Mouse (Mus musculus): Measurements from ENCODE around the gene 4933428G20Rik. TPM values are rescaled to one million over a fixed set of nuclear protein-coding genes. Genes with fewer than 3 reads are reported as not detected.

The 4933428G20Rik gene
- polyA plus RNA-seq, 1 experiment from 2014 or later = 0.92 TPM

- no peak overlapping the region for H3K9ac ChIP-seq (ENCODE audit: low read length)
- H3K9me3 ChIP-seq (replicated peaks; ENCODE audit: control insufficient read depth, low read length) = no peaks in the 10 kb centered on the region
- ATAC-seq (replicated peaks; ENCODE audit: extremely low read depth, insufficient read depth, low FRiP score) = no peak
- H3K27ac ChIP-seq (ENCODE audit: low read length) = no peak overlapping the region
- H3K36me3 ChIP-seq (ENCODE audit: control insufficient read depth, insufficient read depth) = peaks cover 68% of the 10 kb centered on the region
- H3K4me3 ChIP-seq (ENCODE audit: low read length) = no peak overlapping the region
- H3K27me3 ChIP-seq (ENCODE audit: control insufficient read depth, insufficient read depth, low read length) = no peaks in the 10 kb centered on the region
- WGBS = 77% methylated on average over 10 of the region's 10 CpGs
- H3K4me1 ChIP-seq (ENCODE audit: control insufficient read depth, insufficient read depth, low read length) = no peaks in the 10 kb centered on the region
- H3K4me2 ChIP-seq (ENCODE audit: low read depth, low read length) = no peak overlapping the region
Observed at GRCm38 (mm10) chr11:97466444-97467160, 33.5 kb downstream of the 4933428G20Rik start.

- ATAC-seq (replicated peaks; ENCODE audit: extremely low read depth, insufficient read depth, low FRiP score) = no peak
- Histone ChIP-seq H3K27me3 (ENCODE audit: control insufficient read depth, insufficient read depth, low read length) (no peaks in the 10 kb centered on the region), H3K4me1 (ENCODE audit: control insufficient read depth, insufficient read depth, low read length) (no peaks in the 10 kb centered on the region), H3K9ac (ENCODE audit: low read length) (no peak overlapping the region), H3K27ac (ENCODE audit: low read length) (no peak overlapping the region), H3K4me3 (ENCODE audit: low read length) (no peak overlapping the region), H3K9me3 (replicated peaks; ENCODE audit: control insufficient read depth, low read length) (no peaks in the 10 kb centered on the region), H3K36me3 (ENCODE audit: control insufficient read depth, insufficient read depth) (peaks cover 67% of the 10 kb centered on the region), H3K4me2 (ENCODE audit: low read depth, low read length) (no peak overlapping the region)
- 88% methylated on average over 12 of the region's 12 CpGs for WGBS
Observed at GRCm38 (mm10) chr11:97465957-97466356, 34.2 kb downstream of the 4933428G20Rik start.

GRCm38 (mm10) chr11:97463991-97464390 lies 36.1 kb downstream of the 4933428G20Rik start:
- Histone ChIP-seq H3K36me3 (ENCODE audit: control insufficient read depth, insufficient read depth) (peaks cover 66% of the 10 kb centered on the region), H3K27me3 (ENCODE audit: control insufficient read depth, insufficient read depth, low read length) (no peaks in the 10 kb centered on the region), H3K4me1 (ENCODE audit: control insufficient read depth, insufficient read depth, low read length) (no peaks in the 10 kb centered on the region), H3K9ac (ENCODE audit: low read length) (no peak overlapping the region), H3K4me2 (ENCODE audit: low read depth, low read length) (no peak overlapping the region), H3K27ac (ENCODE audit: low read length) (no peak overlapping the region), H3K4me3 (ENCODE audit: low read length) (no peak overlapping the region), H3K9me3 (replicated peaks; ENCODE audit: control insufficient read depth, low read length) (no peaks in the 10 kb centered on the region)
- WGBS = 90% methylated on average over 4 of the region's 4 CpGs
- ATAC-seq (replicated peaks; ENCODE audit: extremely low read depth, insufficient read depth, low FRiP score) = no peak

GRCm38 (mm10) chr11:97463166-97463565 lies 37.0 kb downstream of the 4933428G20Rik start:
- H3K9me3 ChIP-seq (replicated peaks; ENCODE audit: control insufficient read depth, low read length) = no peaks in the 10 kb centered on the region
- no peak overlapping the region for H3K4me2 ChIP-seq (ENCODE audit: low read depth, low read length)
- WGBS = 70% methylated on average over 32 of the region's 33 CpGs
- no peak overlapping the region for H3K27ac ChIP-seq (ENCODE audit: low read length)
- no peak for ATAC-seq (replicated peaks; ENCODE audit: extremely low read depth, insufficient read depth, low FRiP score)
- no peaks in the 10 kb centered on the region for H3K4me1 ChIP-seq (ENCODE audit: control insufficient read depth, insufficient read depth, low read length)
- H3K9ac ChIP-seq (ENCODE audit: low read length) = no peak overlapping the region
- no peaks in the 10 kb centered on the region for H3K27me3 ChIP-seq (ENCODE audit: control insufficient read depth, insufficient read depth, low read length)
- no peak overlapping the region for H3K4me3 ChIP-seq (ENCODE audit: low read length)
- H3K36me3 ChIP-seq (ENCODE audit: control insufficient read depth, insufficient read depth) = peaks cover 67% of the 10 kb centered on the region

- no peak for ATAC-seq (replicated peaks; ENCODE audit: extremely low read depth, insufficient read depth, low FRiP score)
- Histone ChIP-seq H3K4me1 (ENCODE audit: control insufficient read depth, insufficient read depth, low read length) (no peaks in the 10 kb centered on the region), H3K27ac (ENCODE audit: low read length) (no peak overlapping the region), H3K36me3 (ENCODE audit: control insufficient read depth, insufficient read depth) (peaks cover 67% of the 10 kb centered on the region), H3K4me3 (ENCODE audit: low read length) (no peak overlapping the region), H3K9me3 (replicated peaks; ENCODE audit: control insufficient read depth, low read length) (no peaks in the 10 kb centered on the region), H3K27me3 (ENCODE audit: control insufficient read depth, insufficient read depth, low read length) (no peaks in the 10 kb centered on the region), H3K4me2 (ENCODE audit: low read depth, low read length) (no peak overlapping the region), H3K9ac (ENCODE audit: low read length) (no peak overlapping the region)
- WGBS = 89% methylated on average over 6 of the region's 6 CpGs
Observed at GRCm38 (mm10) chr11:97462538-97462937, 37.6 kb downstream of the 4933428G20Rik start.

GRCm38 (mm10) chr11:97461307-97461820 lies 38.8 kb downstream of the 4933428G20Rik start:
- Histone ChIP-seq H3K9ac (ENCODE audit: low read length) (no peak overlapping the region), H3K27me3 (ENCODE audit: control insufficient read depth, insufficient read depth, low read length) (no peaks in the 10 kb centered on the region), H3K4me3 (ENCODE audit: low read length) (no peak overlapping the region), H3K4me2 (ENCODE audit: low read depth, low read length) (no peak overlapping the region), H3K27ac (ENCODE audit: low read length) (no peak overlapping the region), H3K9me3 (replicated peaks; ENCODE audit: control insufficient read depth, low read length) (no peaks in the 10 kb centered on the region), H3K4me1 (ENCODE audit: control insufficient read depth, insufficient read depth, low read length) (no peaks in the 10 kb centered on the region), H3K36me3 (ENCODE audit: control insufficient read depth, insufficient read depth) (peaks cover 66% of the 10 kb centered on the region)
- 93% methylated on average over 3 of the region's 3 CpGs for WGBS
- no peak for ATAC-seq (replicated peaks; ENCODE audit: extremely low read depth, insufficient read depth, low FRiP score)

- 75% methylated on average over 4 of the region's 4 CpGs for WGBS
Observed at GRCm38 (mm10) chr11:97457120-97457519, 43.0 kb downstream of the 4933428G20Rik start.

GRCm38 (mm10) chr11:97451625-97452024 lies 48.5 kb downstream of the 4933428G20Rik start:
- peaks cover 67% of the 10 kb centered on the region for H3K36me3 ChIP-seq (ENCODE audit: control insufficient read depth, insufficient read depth)
- H3K9ac ChIP-seq (ENCODE audit: low read length) = no peak overlapping the region
- H3K4me3 ChIP-seq (ENCODE audit: low read length) = no peak overlapping the region
- H3K27me3 ChIP-seq (ENCODE audit: control insufficient read depth, insufficient read depth, low read length) = no peaks in the 10 kb centered on the region
- H3K27ac ChIP-seq (ENCODE audit: low read length) = no peak overlapping the region
- ATAC-seq (replicated peaks; ENCODE audit: extremely low read depth, insufficient read depth, low FRiP score) = no peak
- H3K9me3 ChIP-seq (replicated peaks; ENCODE audit: control insufficient read depth, low read length) = no peaks in the 10 kb centered on the region
- H3K4me2 ChIP-seq (ENCODE audit: low read depth, low read length) = no peak overlapping the region
- peaks cover 28% of the 10 kb centered on the region for H3K4me1 ChIP-seq (ENCODE audit: control insufficient read depth, insufficient read depth, low read length)
- 93% methylated on average over 15 of the region's 15 CpGs for WGBS

More at GRCm38 (mm10) chr11:97457120-97457519, 43.0 kb downstream of the 4933428G20Rik start:
- no peak overlapping the region for H3K4me3 ChIP-seq (ENCODE audit: low read length)
- H3K27me3 ChIP-seq (ENCODE audit: control insufficient read depth, insufficient read depth, low read length) = no peaks in the 10 kb centered on the region
- H3K27ac ChIP-seq (ENCODE audit: low read length) = no peak overlapping the region
- no peak overlapping the region for H3K9ac ChIP-seq (ENCODE audit: low read length)
- H3K36me3 ChIP-seq (ENCODE audit: control insufficient read depth, insufficient read depth) = peaks cover 65% of the 10 kb centered on the region
- no peaks in the 10 kb centered on the region for H3K9me3 ChIP-seq (replicated peaks; ENCODE audit: control insufficient read depth, low read length)
- no peak for ATAC-seq (replicated peaks; ENCODE audit: extremely low read depth, insufficient read depth, low FRiP score)
- no peaks in the 10 kb centered on the region for H3K4me1 ChIP-seq (ENCODE audit: control insufficient read depth, insufficient read depth, low read length)
- no peak overlapping the region for H3K4me2 ChIP-seq (ENCODE audit: low read depth, low read length)

GRCm38 (mm10) chr11:97450305-97450922 lies 49.7 kb downstream of the 4933428G20Rik start:
- H3K27me3 ChIP-seq (ENCODE audit: control insufficient read depth, insufficient read depth, low read length) = no peaks in the 10 kb centered on the region
- 24% methylated on average over 10 of the region's 10 CpGs for WGBS
- ATAC-seq (replicated peaks; ENCODE audit: extremely low read depth, insufficient read depth, low FRiP score) = 0 out of 2 replicates have a peak, but pooled peaks have one; percentile 18
- peak overlapping the region; percentile 90 for H3K27ac ChIP-seq (ENCODE audit: low read length)
- peak overlapping the region; percentile 57 for H3K4me2 ChIP-seq (ENCODE audit: low read depth, low read length)
- peaks cover 60% of the 10 kb centered on the region for H3K36me3 ChIP-seq (ENCODE audit: control insufficient read depth, insufficient read depth)
- H3K9ac ChIP-seq (ENCODE audit: low read length) = peak overlapping the region; percentile 69
- peak overlapping the region; percentile 46 for H3K4me3 ChIP-seq (ENCODE audit: low read length)
- no peaks in the 10 kb centered on the region for H3K9me3 ChIP-seq (replicated peaks; ENCODE audit: control insufficient read depth, low read length)
- peaks cover 30% of the 10 kb centered on the region for H3K4me1 ChIP-seq (ENCODE audit: control insufficient read depth, insufficient read depth, low read length)

All from heart, embryonic 16.5 days (tissue).